Mouse (Mus musculus) 416B (cell line): ENCODE measurements around the gene Map3k1.
"Not testable (repeated sequence)": the region's sequence is repeated elsewhere in the genome, so short reads cannot be mapped to it uniquely, and the experiment has no call there.

Source experiments
- DNase-seq: peaks from one replicate; pipeline ENCODE4 v3.0.0; 2011; ENCODE audit warnings: low read depth

The Map3k1 gene

GRCm38 (mm10) chr13:111741991-111742615 is 66.7 kb downstream of the Map3k1 start:
- DNase-seq, result peak; percentile 83

GRCm38 (mm10) chr13:111741204-111741990 is 67.4 kb downstream of the Map3k1 start:
- peak; percentile 66 for DNase-seq

GRCm38 (mm10) chr13:111726898-111727297 is 81.9 kb downstream of the Map3k1 start:
- peak; percentile 49 for DNase-seq

GRCm38 (mm10) chr13:111725165-111726077 is 83.4 kb downstream of the Map3k1 start:
- peak; percentile 99 for DNase-seq

GRCm38 (mm10) chr13:111724811-111725164 is 84.0 kb downstream of the Map3k1 start:
- no peak for DNase-seq

GRCm38 (mm10) chr13:111719726-111720125 is 89.1 kb downstream of the Map3k1 start:
- no peak for DNase-seq

- DNase-seq, result no peak
These were observed 98.3 kb downstream of the Map3k1 start for GRCm38 (mm10) chr13:111710531-111710930.

GRCm38 (mm10) chr13:111703952-111704351 is 104.8 kb downstream of the Map3k1 start:
- not testable (repeated sequence) for DNase-seq

GRCm38 (mm10) chr13:111703396-111703795 is 105.4 kb downstream of the Map3k1 start:
- no peak for DNase-seq
